ENCODE assay signal across 9 mouse cellular contexts in genomic region chr11:3517846-3518732, GRCm38 (mm10). TPM values are rescaled to one million over a fixed set of nuclear protein-coding genes. Genes with fewer than 3 reads are reported as not detected.
A peak's percentile ranks its signal among the peaks of the same experiment; 100 is the strongest.
DNase-seq lines count a peak whose midpoint lies in the region; ATAC-seq and TF ChIP-seq lines count a peak whose summit lies in the region.
"Had no signal": no experiment of that assay in that cellular context is flagged by ENCODE, and none has a peak within 500 bp of the region (broad histone marks: within the 10 kb centered on the region; RNA-seq: fewer than 3 reads in every experiment).

No protein-coding gene starts in this region.

- peaks cover 43% of the 10 kb centered on the region for H3K36me3 ChIP-seq in lung, embryonic 15.5 days
- H3K36me3 ChIP-seq in forebrain, postnatal 0 days (ENCODE audit: insufficient read depth), result no peaks in the 10 kb centered on the region; the same call in 1 of the 2 replicates
- peaks cover 43% of the 10 kb centered on the region for H3K36me3 ChIP-seq in limb, embryonic 13.5 days
- peaks cover 26% of the 10 kb centered on the region for H3K36me3 ChIP-seq in stomach, embryonic 14.5 days (ENCODE audit: control insufficient read depth, insufficient read depth, low read length)

- H3K9me3 ChIP-seq in lung, embryonic 15.5 days, result no peaks in the 10 kb centered on the region
- H3K9me3 ChIP-seq in forebrain, postnatal 0 days (ENCODE audit: low read length), result no peaks in the 10 kb centered on the region
- no peaks in the 10 kb centered on the region for H3K9me3 ChIP-seq in limb, embryonic 13.5 days
- no peaks in the 10 kb centered on the region for H3K9me3 ChIP-seq in stomach, embryonic 14.5 days (ENCODE audit: control insufficient read depth, low read depth, low read length)

- TF ChIP-seq CTCF in forebrain, postnatal 0 days (IDR thresholded peaks at IDR 0.05; ENCODE audit: low read depth), result no peak

- no peaks in the 10 kb centered on the region for H3K27me3 ChIP-seq in lung, embryonic 15.5 days
- no peaks in the 10 kb centered on the region for H3K27me3 ChIP-seq in forebrain, postnatal 0 days (ENCODE audit: insufficient read depth, low read length)
- peaks cover 28% of the 10 kb centered on the region for H3K27me3 ChIP-seq in limb, embryonic 13.5 days
- peaks cover 3% of the 10 kb centered on the region; the same call in 1 of the 2 replicates for H3K27me3 ChIP-seq in stomach, embryonic 14.5 days (ENCODE audit: control insufficient read depth, insufficient read depth, low read length)

- DNase-seq in lung, adult 18-20 months, result no peak
- DNase-seq in forebrain, postnatal 0 days, result no peak
- DNase-seq in left cerebral cortex, postnatal 14 days (ENCODE audit: low spot score in 2 of 2), result no peak
- DNase-seq in embryo, embryonic 10 days (ENCODE audit: low spot score), result no peak
- DNase-seq in ovary, postnatal 10 days (ENCODE audit: low spot score), result no peak

- peak overlapping the region; percentile 22 for H3K4me3 ChIP-seq in lung, embryonic 15.5 days
- H3K4me3 ChIP-seq in forebrain, postnatal 0 days (ENCODE audit: low read depth, low read length), result peak overlapping the region; percentile 37; the same call in 1 of the 2 replicates
- H3K4me3 ChIP-seq in limb, embryonic 13.5 days, result peak overlapping the region; percentile 60
- H3K4me3 ChIP-seq in stomach, embryonic 14.5 days (ENCODE audit: low read depth, low read length), result no peak overlapping the region

- no peak overlapping the region for H3K27ac ChIP-seq in lung, embryonic 15.5 days
- no peak overlapping the region for H3K27ac ChIP-seq in forebrain, postnatal 0 days (ENCODE audit: low read depth, low read length)
- H3K27ac ChIP-seq in limb, embryonic 13.5 days, result no peak overlapping the region
- H3K27ac ChIP-seq in stomach, embryonic 14.5 days (ENCODE audit: low read length), result no peak overlapping the region

- WGBS in lung, embryonic 15.5 days, result 45% methylated on average over 13 of the region's 13 CpGs
- WGBS in forebrain, postnatal 0 days, result 50% methylated on average over 13 of the region's 13 CpGs
- 56% methylated on average over 13 of the region's 13 CpGs for WGBS in limb, embryonic 13.5 days
- WGBS in stomach, embryonic 14.5 days, result 49% methylated on average over 13 of the region's 13 CpGs

- H3K9ac ChIP-seq in lung, embryonic 15.5 days, result 0 out of 2 replicates have a peak overlapping the region, but pooled peaks have one; percentile 29
- H3K9ac ChIP-seq in forebrain, postnatal 0 days, result no peak overlapping the region
- H3K9ac ChIP-seq in limb, embryonic 13.5 days, result no peak overlapping the region; the same call in 1 of the 2 replicates
- H3K9ac ChIP-seq in stomach, embryonic 14.5 days (replicated peaks; ENCODE audit: low read depth, low read length), result no peak overlapping the region

- peak overlapping the region; percentile 64 for H3K4me2 ChIP-seq in lung, embryonic 15.5 days
- H3K4me2 ChIP-seq in forebrain, postnatal 0 days (ENCODE audit: low read depth), result peak overlapping the region; percentile 70
- H3K4me2 ChIP-seq in limb, embryonic 13.5 days (replicated peaks), result peak overlapping the region; percentile 77
- peak overlapping the region; percentile 77 for H3K4me2 ChIP-seq in stomach, embryonic 14.5 days (replicated peaks; ENCODE audit: low read depth, low read length)

- no peak for ATAC-seq in lung, embryonic 15.5 days (ENCODE audit: borderline replicate concordance, extremely low read depth, low FRiP score, low TSS enrichment)
- no peak for ATAC-seq in forebrain, postnatal 0 days
- ATAC-seq in limb, embryonic 13.5 days (ENCODE audit: low FRiP score, low read depth), result no peak
- 0 out of 2 replicates have a peak, but pooled peaks have one; percentile 8 for ATAC-seq in stomach, embryonic 14.5 days (ENCODE audit: insufficient number of reproducible peaks, insufficient read depth, low FRiP score, low read depth)

- H3K4me1 ChIP-seq in lung, embryonic 15.5 days, result peaks cover 30% of the 10 kb centered on the region
- H3K4me1 ChIP-seq in forebrain, postnatal 0 days (ENCODE audit: insufficient read depth), result 0 out of 2 replicates have a peak, but pooled peaks cover 10% of the 10 kb centered on the region
- H3K4me1 ChIP-seq in limb, embryonic 13.5 days, result peaks cover 29% of the 10 kb centered on the region
- H3K4me1 ChIP-seq in stomach, embryonic 14.5 days (ENCODE audit: control insufficient read depth, insufficient read depth, low read length), result peaks cover 17% of the 10 kb centered on the region

- intact Hi-C loops in left cerebral cortex, postnatal 14 days (cut with DNase I), result loop anchor here (5.0 kb wide), 1 partner anchor 131 kb away; no protein-coding TSS in a partner anchor

RNA-seq across cellular contexts. Expression of gene Selenom, which starts 3.6 kb away (rescaled TPM):
- polyA plus RNA-seq in lung, embryonic 15.5 days (2015; fragmentation: Nextera tagmentation; extraction: Ambion mirVana), result 99.2 and 102 TPM in 2 replicates
- 119 and 172 TPM in 2 replicates for total RNA-seq in forebrain, postnatal 0 days (2014; rRNA removed)
- 224 and 227 TPM in 2 replicates for polyA plus RNA-seq in forebrain, postnatal 0 days (2015; fragmentation: Nextera tagmentation; extraction: Ambion mirVana)
- polyA plus RNA-seq in limb, embryonic 13.5 days (2015; fragmentation: Nextera tagmentation; extraction: Ambion mirVana), result 142 and 153 TPM in 2 replicates
- polyA plus RNA-seq in stomach, embryonic 14.5 days (2014; fragmentation: Nextera tagmentation; extraction: Ambion mirVana), result 154 and 160 TPM in 2 replicates
- 100 to 1,000 TPM; 156 to 170 TPM for total RNA-seq in left cerebral cortex, postnatal 14 days (2021)

RNA-seq across cellular contexts. Expression of gene Inpp5j, which starts 13.5 kb away (rescaled TPM):
- polyA plus RNA-seq in lung, embryonic 15.5 days (2015; fragmentation: Nextera tagmentation; extraction: Ambion mirVana), result 1.5 TPM in 2 replicates
- total RNA-seq in forebrain, postnatal 0 days (2014; rRNA removed), result 3.5 and 6.5 TPM in 2 replicates
- polyA plus RNA-seq in forebrain, postnatal 0 days (2015; fragmentation: Nextera tagmentation; extraction: Ambion mirVana), result 6.6 and 9.7 TPM in 2 replicates
- 0.09 and 0.23 TPM in 2 replicates for polyA plus RNA-seq in limb, embryonic 13.5 days (2015; fragmentation: Nextera tagmentation; extraction: Ambion mirVana)
- 1.2 and 2.0 TPM in 2 replicates for polyA plus RNA-seq in stomach, embryonic 14.5 days (2014; fragmentation: Nextera tagmentation; extraction: Ambion mirVana)
- total RNA-seq in left cerebral cortex, postnatal 14 days (2021), result 10 to 100 TPM; 51.7 to 53.4 TPM
- total RNA-seq: common myeloid progenitor, adult 5-6 weeks had no signal

RNA-seq across cellular contexts. Expression of gene Smtn, which starts 22.3 kb away (rescaled TPM):
- 107 and 108 TPM in 2 replicates for polyA plus RNA-seq in lung, embryonic 15.5 days (2015; fragmentation: Nextera tagmentation; extraction: Ambion mirVana)
- total RNA-seq in forebrain, postnatal 0 days (2014; rRNA removed), result 3.9 and 7.9 TPM in 2 replicates
- 8.1 and 8.7 TPM in 2 replicates for polyA plus RNA-seq in forebrain, postnatal 0 days (2015; fragmentation: Nextera tagmentation; extraction: Ambion mirVana)
- 57.8 and 63.6 TPM in 2 replicates for polyA plus RNA-seq in limb, embryonic 13.5 days (2015; fragmentation: Nextera tagmentation; extraction: Ambion mirVana)
- polyA plus RNA-seq in stomach, embryonic 14.5 days (2014; fragmentation: Nextera tagmentation; extraction: Ambion mirVana), result 109 and 112 TPM in 2 replicates
- total RNA-seq in left cerebral cortex, postnatal 14 days (2021), result 10 to 100 TPM; 10.8 to 13.1 TPM

RNA-seq across cellular contexts. Expression of gene Pla2g3, which starts 30.0 kb away (rescaled TPM):
- polyA plus RNA-seq in lung, embryonic 15.5 days (2015; fragmentation: Nextera tagmentation; extraction: Ambion mirVana), result 0.44 and 0.50 TPM in 2 replicates
- total RNA-seq in forebrain, postnatal 0 days (2014; rRNA removed), result 21.3 and 26.2 TPM in 2 replicates
- 9.4 and 11.9 TPM in 2 replicates for polyA plus RNA-seq in forebrain, postnatal 0 days (2015; fragmentation: Nextera tagmentation; extraction: Ambion mirVana)
- polyA plus RNA-seq in limb, embryonic 13.5 days (2015; fragmentation: Nextera tagmentation; extraction: Ambion mirVana), result 0.22 and 0.38 TPM in 2 replicates
- 0.17 and 0.52 TPM in 2 replicates for polyA plus RNA-seq in stomach, embryonic 14.5 days (2014; fragmentation: Nextera tagmentation; extraction: Ambion mirVana)
- 1 to 10 TPM; 3.6 to 7.2 TPM for total RNA-seq in left cerebral cortex, postnatal 14 days (2021)
- total RNA-seq: common myeloid progenitor, adult 5-6 weeks had no signal
